Mouse (Mus musculus) heart, embryonic 12.5 days (tissue): Measurements from ENCODE around the gene Ahnak. TPM values are rescaled to one million over a fixed set of nuclear protein-coding genes. Genes with fewer than 3 reads are reported as not detected.
"Not testable (repeated sequence)": the region's sequence is repeated elsewhere in the genome, so short reads cannot be mapped to it uniquely, and the experiment has no call there.

Source experiments
- ATAC-seq: fragments of 200-750 bp; cut with Nextera tagmentation; 2 replicates; pipeline ENCODE4 v1.8.0; 2017; ENCODE audit warnings: moderate TSS enrichment, moderate library complexity; ENCODE audit not compliant: insufficient number of reproducible peaks, low FRiP score
- H3K27ac ChIP-seq: fragments of 300-500 bp; sonication (generic); 2 replicates; pipeline ENCODE4 v1.5.1; 2016; ENCODE audit warnings: mild to moderate bottlenecking, moderate library complexity; ENCODE audit not compliant: poor library complexity, severe bottlenecking
- H3K27me3 ChIP-seq: fragments of 300-500 bp; sonication (generic); replicated peaks from 2 replicates; pipeline ENCODE4 v1.6.1; 2016; ENCODE audit warnings: mild to moderate bottlenecking, moderate library complexity
- H3K36me3 ChIP-seq: fragments of 300-500 bp; sonication (generic); 2 replicates; pipeline ENCODE4 v1.6.1; 2016; ENCODE audit warnings: mild to moderate bottlenecking, moderate library complexity
- H3K4me1 ChIP-seq: fragments of 300-500 bp; sonication (generic); replicated peaks from 2 replicates; pipeline ENCODE4 v1.6.1; 2016; ENCODE audit warnings: mild to moderate bottlenecking
- H3K4me2 ChIP-seq: fragments of 300-500 bp; sonication (generic); 2 replicates; pipeline ENCODE4 v1.6.1; 2016; ENCODE audit warnings: mild to moderate bottlenecking, moderate library complexity
- H3K4me3 ChIP-seq: fragments of 300-500 bp; sonication (generic); 2 replicates; pipeline ENCODE4 v1.5.1; 2016; ENCODE audit warnings: mild to moderate bottlenecking
- H3K9ac ChIP-seq: fragments of 300-500 bp; sonication (generic); 2 replicates; pipeline ENCODE4 v1.6.1; 2016; ENCODE audit warnings: mild to moderate bottlenecking, moderate library complexity
- H3K9me3 ChIP-seq: fragments of 300-500 bp; sonication (generic); replicated peaks from 2 replicates; pipeline ENCODE4 v1.6.1; 2016; ENCODE audit warnings: mild to moderate bottlenecking, moderate library complexity
- WGBS: fragments of 180-500 bp; shearing (Covaris S2); methylation state at CpG from one replicate; pipeline ENCODE4 v1.1.7; 2016; 5-methylcytosine and 5-hydroxymethylcytosine counted together
- polyA plus RNA-seq: library from polyadenylated mRNA; unstranded; fragments of >200 nt; fragmentation: Nextera tagmentation; extraction: Ambion mirVana; gene quantifications from 2 replicates; pipeline ENCODE4 v1.2.1, GENCODE M21; 2016

Ahnak gene
- polyA plus RNA-seq, 1 experiment from 2014 or later, result 27.1 TPM

DNA sequence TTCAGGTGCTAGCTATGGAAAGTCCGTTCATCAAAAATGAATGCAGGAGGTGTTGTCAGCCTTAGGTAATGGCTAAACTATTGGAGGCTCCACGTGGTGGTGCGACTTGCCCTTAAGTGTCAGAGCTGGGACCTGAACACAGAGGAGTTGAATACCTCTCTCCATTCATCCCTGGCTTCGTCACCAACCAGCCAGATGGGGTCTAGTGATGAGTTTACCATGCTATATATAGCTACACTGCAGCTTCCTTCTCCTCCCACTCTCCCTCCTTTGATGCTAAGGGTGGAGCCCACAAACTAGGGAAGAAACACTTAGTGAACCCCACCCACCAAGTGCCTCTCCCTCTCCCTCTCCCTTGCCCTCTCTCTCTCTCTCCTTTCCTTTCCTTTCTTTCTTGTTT, 55.2 kb downstream of the Ahnak start:
- Histone ChIP-seq H3K27ac (no peak overlapping the region), H3K4me3 (no peak overlapping the region), H3K27me3 (no peaks in the 10 kb centered on the region), H3K36me3 (no peaks in the 10 kb centered on the region), H3K4me2 (no peak overlapping the region), H3K9ac (no peak overlapping the region), H3K9me3 (no peaks in the 10 kb centered on the region), H3K4me1 (peaks cover 18% of the 10 kb centered on the region)
- peak; percentile 57; the same call in 1 of the 2 replicates for ATAC-seq
- 47% methylated on average over 4 of the region's 4 CpGs for WGBS

DNA sequence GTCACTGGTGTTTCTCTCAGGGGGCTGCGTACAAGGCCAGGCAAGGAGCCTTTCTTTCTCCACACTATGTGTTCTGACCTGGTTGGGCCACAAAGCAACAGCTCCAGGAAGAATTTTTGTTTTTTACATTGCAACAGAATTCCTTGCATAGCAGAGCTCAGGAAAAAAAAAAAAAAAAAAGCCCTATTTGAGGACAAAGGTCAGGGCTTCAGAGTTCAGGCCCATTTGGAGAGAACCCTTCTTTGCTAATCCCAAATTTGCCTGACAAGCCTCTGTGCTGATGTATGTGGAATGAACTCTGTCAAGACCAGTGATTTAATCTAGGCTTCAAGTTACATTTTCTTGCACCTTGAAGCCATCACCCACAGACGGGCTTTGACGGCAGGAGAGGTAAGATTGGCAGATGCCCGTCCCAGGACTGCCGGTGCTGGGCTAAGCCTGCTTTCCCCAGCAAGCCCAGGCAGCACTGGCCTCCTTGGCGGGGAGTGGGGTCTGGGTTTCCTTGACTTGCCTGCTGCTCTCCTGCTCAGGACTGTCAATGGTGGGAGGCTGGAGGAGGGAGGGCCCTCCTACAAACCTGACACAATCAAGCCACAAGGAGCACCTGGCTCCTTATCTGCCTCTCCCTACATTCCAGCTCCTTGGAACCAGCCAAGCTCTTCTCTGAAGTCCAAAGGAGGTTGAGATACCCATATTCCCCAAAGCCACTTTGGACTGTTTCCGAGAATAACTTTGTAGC, 58.3 kb downstream of the Ahnak start:
- peak; percentile 17; the same call in 1 of the 2 replicates for ATAC-seq
- Histone ChIP-seq H3K4me1 (peaks cover 24% of the 10 kb centered on the region), H3K4me2 (no peak overlapping the region; the same call in 1 of the 2 replicates), H3K9me3 (no peaks in the 10 kb centered on the region), H3K9ac (peak overlapping the region; percentile 33; the same call in 1 of the 2 replicates), H3K27ac (peak overlapping the region; percentile 76), H3K36me3 (no peaks in the 10 kb centered on the region), H3K27me3 (no peaks in the 10 kb centered on the region), H3K4me3 (no peak overlapping the region)
- 49% methylated on average over 7 of the region's 7 CpGs for WGBS

DNA sequence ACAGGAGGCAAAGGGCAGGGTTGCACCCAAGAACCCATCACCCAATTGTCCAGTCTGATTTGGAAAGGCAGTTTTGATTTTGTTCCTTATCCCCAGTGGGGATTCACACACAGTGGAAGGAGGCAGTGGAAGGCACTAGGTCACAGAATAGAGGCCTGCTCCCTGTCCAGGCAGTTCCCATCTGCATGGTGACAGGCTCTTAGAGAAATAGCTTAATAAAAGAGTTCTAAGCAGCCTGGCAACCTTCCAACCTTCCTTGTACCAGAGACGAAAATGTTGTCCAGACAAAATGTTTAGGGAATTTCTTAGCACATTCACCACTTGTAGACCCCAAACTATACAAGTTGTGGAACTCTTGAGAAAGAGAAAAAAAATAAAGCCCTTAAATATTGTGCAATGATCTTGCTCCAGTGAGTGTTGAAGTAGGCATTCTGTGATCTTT, 58.9 kb downstream of the Ahnak start:
- H3K4me1 ChIP-seq, result peaks cover 30% of the 10 kb centered on the region
- no peaks in the 10 kb centered on the region for H3K27me3 ChIP-seq
- peak overlapping the region; percentile 33; the same call in 1 of the 2 replicates for H3K9ac ChIP-seq
- WGBS, result 12% methylated on average over 1 of the region's 1 CpGs
- H3K27ac ChIP-seq, result peak overlapping the region; percentile 76
- no peak overlapping the region for H3K4me3 ChIP-seq
- peak; percentile 51; the same call in 1 of the 2 replicates for ATAC-seq
- no peaks in the 10 kb centered on the region for H3K9me3 ChIP-seq
- H3K36me3 ChIP-seq, result no peaks in the 10 kb centered on the region
- no peak overlapping the region; the same call in 1 of the 2 replicates for H3K4me2 ChIP-seq

DNA sequence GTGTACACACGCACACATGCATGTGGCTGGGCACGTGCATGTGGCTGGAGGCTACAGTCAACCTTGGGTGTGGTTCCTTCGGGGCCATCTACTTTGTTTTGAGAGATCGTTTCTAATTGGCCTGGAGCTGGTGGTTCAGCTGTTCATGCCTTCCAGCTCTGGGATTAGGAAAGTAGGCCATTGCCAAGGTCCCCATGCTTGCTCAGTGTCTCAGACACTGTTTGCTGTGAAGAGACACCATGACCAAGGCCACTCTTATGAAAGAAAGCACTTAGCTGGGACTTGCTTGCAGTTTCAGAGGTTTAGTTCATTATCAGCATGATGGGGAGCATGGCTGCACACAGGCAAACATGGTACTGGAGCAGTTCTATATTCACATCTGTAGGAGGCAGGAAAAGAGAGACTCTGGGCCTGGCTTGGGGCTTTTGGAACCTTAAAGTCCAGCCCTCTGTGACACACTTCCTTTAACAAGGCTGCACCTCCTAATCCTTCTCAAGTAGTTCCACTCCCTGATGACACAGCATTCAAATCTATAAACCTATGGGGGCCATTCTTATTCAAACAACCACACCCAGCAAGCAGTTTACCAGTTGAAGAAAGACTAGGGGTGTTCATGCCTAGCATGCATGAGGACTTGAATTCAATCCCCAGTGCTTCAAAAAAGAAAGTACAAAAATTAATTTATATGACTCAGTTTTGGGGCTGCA, 60.0 kb downstream of the Ahnak start:
- Histone ChIP-seq H3K9me3 (no peaks in the 10 kb centered on the region), H3K4me3 (no peak overlapping the region), H3K4me2 (no peak overlapping the region), H3K27me3 (no peaks in the 10 kb centered on the region), H3K36me3 (no peaks in the 10 kb centered on the region), H3K27ac (no peak overlapping the region), H3K9ac (no peak overlapping the region), H3K4me1 (peaks cover 33% of the 10 kb centered on the region)
- ATAC-seq, result no peak
- 86% methylated on average over 4 of the region's 4 CpGs for WGBS

DNA sequence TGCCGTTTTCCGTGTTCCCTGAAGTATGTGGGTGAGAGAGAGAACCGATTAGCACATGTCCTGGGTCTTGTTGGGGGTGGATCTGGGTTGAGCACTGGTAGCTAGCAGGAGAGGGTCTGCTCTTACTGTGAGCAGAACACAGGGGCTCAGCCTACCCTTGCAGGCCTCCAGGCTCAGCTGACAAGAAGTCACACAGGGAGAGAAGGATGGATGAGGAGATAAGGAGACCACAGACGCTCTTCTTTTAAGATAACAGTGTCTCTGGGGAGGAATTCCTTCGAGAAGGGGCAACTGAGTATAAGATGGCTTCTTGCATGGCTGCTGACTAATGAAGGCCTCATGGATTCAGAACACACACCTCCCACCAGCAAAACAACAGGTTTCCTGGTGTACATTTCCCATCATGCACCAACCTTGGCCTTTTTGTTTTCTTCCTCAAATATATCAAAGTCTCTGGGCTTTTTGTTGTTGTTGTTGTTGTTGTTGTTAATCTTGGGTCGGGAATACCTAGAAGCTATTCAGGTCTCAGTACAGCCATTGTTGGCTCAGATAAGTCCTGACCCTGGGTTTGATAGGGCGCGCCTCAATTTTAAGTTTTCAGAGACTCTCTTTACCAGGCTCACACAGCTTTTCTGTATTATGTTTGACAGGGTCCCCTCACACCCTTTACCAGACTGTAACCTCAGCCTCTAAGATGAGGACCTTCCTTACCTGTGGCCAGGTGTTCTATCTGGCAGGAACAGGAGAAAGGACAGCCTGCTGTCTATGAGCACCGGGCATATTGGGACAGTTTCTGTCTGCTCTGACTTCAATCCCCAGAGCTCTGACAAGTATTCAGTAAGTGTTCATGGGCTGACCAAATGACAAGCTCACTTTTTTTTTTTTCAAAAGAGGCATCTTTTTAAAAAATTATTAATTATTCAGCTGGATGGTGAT, 61.5 kb downstream of the Ahnak start:
- no peaks in the 10 kb centered on the region for H3K36me3 ChIP-seq
- H3K27ac ChIP-seq, result peak overlapping the region; percentile 25; the same call in 1 of the 2 replicates
- no peak for ATAC-seq
- no peaks in the 10 kb centered on the region for H3K9me3 ChIP-seq
- no peak overlapping the region for H3K9ac ChIP-seq
- H3K4me2 ChIP-seq, result no peak overlapping the region
- H3K4me3 ChIP-seq, result no peak overlapping the region
- WGBS, result 38% methylated on average over 9 of the region's 9 CpGs
- H3K4me1 ChIP-seq, result peaks cover 32% of the 10 kb centered on the region
- H3K27me3 ChIP-seq, result no peaks in the 10 kb centered on the region

DNA sequence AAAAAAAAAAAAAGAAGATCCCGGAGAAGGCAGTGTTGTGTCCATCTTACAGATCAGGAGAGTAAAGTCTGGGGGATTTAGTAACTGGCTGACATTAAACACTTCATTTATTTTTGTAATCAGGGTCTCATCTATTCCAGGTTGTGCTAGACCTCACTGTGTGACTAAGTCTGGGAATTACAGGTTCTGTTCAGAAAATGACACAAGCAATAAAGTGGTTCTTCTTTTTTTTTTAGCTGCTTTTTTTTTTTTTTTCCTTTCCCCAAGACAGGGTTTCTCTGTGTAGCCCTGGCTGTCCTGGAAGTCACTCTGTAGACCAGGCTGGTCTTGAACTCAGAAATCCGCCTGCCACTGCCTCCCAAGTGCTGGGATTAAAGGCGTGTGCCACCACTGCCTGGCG, 62.9 kb downstream of the Ahnak start:
- H3K27ac ChIP-seq, H3K36me3 ChIP-seq, H3K27me3 ChIP-seq, ATAC-seq, H3K9ac ChIP-seq, H3K4me2 ChIP-seq, H3K4me3 ChIP-seq, H3K9me3 ChIP-seq: not testable (repeated sequence)
- peaks cover 30% of the 10 kb centered on the region for H3K4me1 ChIP-seq
- 92% methylated on average over 4 of the region's 4 CpGs for WGBS

DNA sequence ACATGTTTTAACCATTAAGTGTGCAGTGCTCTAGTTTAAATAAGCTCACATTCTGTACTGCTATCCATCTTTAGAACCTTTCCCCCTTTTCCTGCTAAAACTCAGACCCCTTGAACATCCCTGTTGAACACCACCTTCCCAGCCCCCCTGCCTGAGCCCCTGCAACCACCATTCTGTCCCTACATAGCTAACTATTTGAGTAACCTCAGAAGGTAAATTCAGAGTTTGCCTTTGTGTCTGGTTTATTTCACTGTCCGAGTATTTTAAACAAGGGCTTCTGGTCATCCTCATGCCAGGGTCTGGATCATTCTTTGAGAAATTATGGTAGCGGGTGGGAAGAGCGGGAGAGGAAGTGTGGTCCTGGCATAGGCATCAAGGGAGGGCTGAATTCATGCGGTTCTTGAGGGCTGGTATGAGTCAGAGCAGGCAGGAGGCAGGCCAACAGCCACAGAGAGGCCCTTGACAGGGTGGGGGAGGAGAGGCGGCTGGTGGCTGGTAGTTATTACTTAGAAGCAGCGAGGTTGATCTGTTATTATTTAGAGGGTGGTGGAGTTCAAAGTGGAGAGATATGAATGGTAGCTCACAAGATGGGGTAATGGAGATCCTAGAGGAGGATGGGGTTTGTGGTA, 63.8 kb downstream of the Ahnak start:
- no peak overlapping the region for H3K4me2 ChIP-seq
- 14% methylated on average over 6 of the region's 6 CpGs for WGBS
- ATAC-seq, result peak; percentile 79; the same call in 1 of the 2 replicates

DNA sequence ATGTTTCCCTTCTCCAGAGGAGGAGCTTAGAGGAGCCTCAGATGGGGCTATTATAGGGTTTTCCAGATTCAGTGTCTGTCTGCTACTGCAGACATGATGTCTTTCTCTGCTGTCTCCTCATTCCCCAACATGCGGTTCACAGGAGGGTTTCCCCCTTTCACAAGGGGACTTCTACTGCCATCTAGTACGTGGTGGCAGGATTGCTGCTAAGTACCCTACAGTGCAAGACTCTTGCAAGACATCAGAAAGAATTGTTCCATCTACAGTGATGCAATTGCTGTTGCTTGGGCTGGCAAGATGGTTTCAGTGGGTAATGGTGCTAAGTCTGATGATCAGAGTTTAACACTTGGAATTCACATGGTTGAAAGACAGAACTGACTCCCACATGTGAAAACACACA, 66.1 kb downstream of the Ahnak start:
- Histone ChIP-seq H3K36me3 (no peaks in the 10 kb centered on the region), H3K27me3 (no peaks in the 10 kb centered on the region), H3K4me1 (peaks cover 17% of the 10 kb centered on the region), H3K4me2 (no peak overlapping the region), H3K9ac (no peak overlapping the region), H3K9me3 (no peaks in the 10 kb centered on the region), H3K27ac (no peak overlapping the region), H3K4me3 (no peak overlapping the region)
- ATAC-seq, result no peak
- WGBS, result 19% methylated on average over 2 of the region's 2 CpGs

More for the DNA sequence above, 63.8 kb downstream of the Ahnak start:
- Histone ChIP-seq H3K36me3 (no peaks in the 10 kb centered on the region), H3K9ac (no peak overlapping the region), H3K27me3 (no peaks in the 10 kb centered on the region), H3K4me3 (no peak overlapping the region), H3K27ac (peak overlapping the region; percentile 19; the same call in 1 of the 2 replicates), H3K4me1 (peaks cover 20% of the 10 kb centered on the region), H3K9me3 (no peaks in the 10 kb centered on the region)

DNA sequence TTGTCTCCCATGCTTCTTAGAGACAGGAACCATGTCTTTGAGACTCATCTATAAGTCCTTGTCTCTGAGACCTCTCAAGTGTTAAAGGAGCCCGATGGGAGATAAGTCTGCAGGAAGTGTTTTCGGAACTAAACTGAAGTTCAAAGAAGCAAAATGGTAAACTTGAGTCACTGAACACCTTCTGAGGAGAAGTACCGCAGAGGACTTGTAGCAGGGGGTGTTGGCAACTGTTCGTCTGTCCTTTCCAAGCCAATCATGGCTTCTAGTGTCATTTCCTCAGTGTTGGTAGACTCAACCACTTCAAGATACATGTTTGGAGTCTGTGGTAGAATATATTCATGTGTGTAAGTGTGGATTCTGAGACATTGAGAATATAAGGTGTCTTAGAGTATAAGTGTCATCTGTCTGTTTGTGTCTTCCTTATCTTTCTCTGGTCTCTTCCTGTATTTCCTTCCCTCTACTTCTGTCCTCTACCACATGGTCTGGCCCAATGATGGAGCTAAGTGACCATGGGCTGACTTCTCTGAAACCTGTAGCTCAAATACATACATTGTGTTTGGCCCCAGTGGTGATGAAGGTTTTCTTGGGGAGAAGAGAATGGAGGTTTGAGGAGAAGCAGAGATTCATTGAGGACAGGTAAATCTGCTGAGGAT, 66.7 kb downstream of the Ahnak start:
- Histone ChIP-seq H3K9me3 (no peaks in the 10 kb centered on the region), H3K27ac (no peak overlapping the region), H3K9ac (no peak overlapping the region), H3K36me3 (no peaks in the 10 kb centered on the region), H3K4me3 (no peak overlapping the region), H3K4me2 (no peak overlapping the region), H3K4me1 (peaks cover 14% of the 10 kb centered on the region), H3K27me3 (no peaks in the 10 kb centered on the region)
- no peak for ATAC-seq
- WGBS, result 78% methylated on average over 4 of the region's 4 CpGs

DNA sequence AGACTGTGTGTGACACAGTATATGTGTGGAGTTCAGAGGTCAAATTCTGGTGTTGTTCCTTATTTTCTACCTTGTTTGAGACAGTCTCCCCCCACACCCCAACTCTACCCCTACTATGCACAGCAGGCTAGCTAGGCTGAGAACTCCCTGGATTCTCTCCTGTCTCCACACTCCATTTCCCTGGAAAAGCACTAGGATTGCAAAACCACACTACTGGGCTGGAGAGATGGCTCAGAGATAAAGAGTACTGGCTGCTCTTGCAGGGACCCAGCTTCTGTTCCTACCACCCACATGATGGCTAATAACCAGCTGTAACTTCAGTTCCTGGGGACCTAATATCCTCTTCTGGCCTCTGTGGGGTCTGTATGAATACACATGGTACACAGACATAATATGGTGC, 68.6 kb downstream of the Ahnak start:
- no peaks in the 10 kb centered on the region for H3K36me3 ChIP-seq
- H3K4me1 ChIP-seq, result peaks cover 16% of the 10 kb centered on the region
- no peak overlapping the region for H3K4me3 ChIP-seq
- H3K4me2 ChIP-seq, result no peak overlapping the region
- no peak overlapping the region for H3K9ac ChIP-seq
- H3K27me3 ChIP-seq, result no peaks in the 10 kb centered on the region
- no peak for ATAC-seq
- H3K9me3 ChIP-seq, result no peaks in the 10 kb centered on the region
- H3K27ac ChIP-seq, result no peak overlapping the region
